Mouse (Mus musculus) lung, embryonic 14.5 days (tissue): ENCODE data around the gene Kdelr1. TPM values are rescaled to one million over a fixed set of nuclear protein-coding genes. Genes with fewer than 3 reads are reported as not detected.
"Not testable (repeated sequence)": the region's sequence is repeated elsewhere in the genome, so short reads cannot be mapped to it uniquely, and the experiment has no call there.

Experiments
- ATAC-seq: fragments of 200-750 bp; cut with Nextera tagmentation; 2 replicates; pipeline ENCODE4 v1.8.0; 2017; ENCODE audit warnings: mild to moderate bottlenecking, moderate TSS enrichment, moderate library complexity; ENCODE audit not compliant: insufficient read depth
- DNase-seq: peaks from one replicate; pipeline ENCODE4 v3.0.0-alpha.2; 2015
- H3K27ac ChIP-seq: fragments of 300-500 bp; sonication (generic); 2 replicates; pipeline ENCODE4 v1.5.1; 2014; ENCODE audit warnings: low read depth, mild to moderate bottlenecking, moderate library complexity
- H3K27me3 ChIP-seq: fragments of 300-500 bp; sonication (generic); 2 replicates; pipeline ENCODE4 v1.6.1; 2014; ENCODE audit warnings: low read length, control low read depth; ENCODE audit not compliant: insufficient read depth
- H3K36me3 ChIP-seq: fragments of 300-500 bp; sonication (generic); 2 replicates; pipeline ENCODE4 v1.6.1; 2014; ENCODE audit warnings: control low read depth; ENCODE audit not compliant: insufficient read depth
- H3K4me1 ChIP-seq: fragments of 300-500 bp; sonication (generic); 2 replicates; pipeline ENCODE4 v1.6.1; 2014; ENCODE audit warnings: antibody characterized with exemption, control low read depth; ENCODE audit not compliant: insufficient read depth
- H3K4me2 ChIP-seq: fragments of 300-500 bp; sonication (generic); 2 replicates; pipeline ENCODE4 v1.6.1; 2014; ENCODE audit warnings: mild to moderate bottlenecking
- H3K4me3 ChIP-seq: fragments of 300-500 bp; sonication (generic); 2 replicates; pipeline ENCODE4 v1.5.1; 2014; ENCODE audit warnings: low read depth, low read length
- H3K9ac ChIP-seq: fragments of 300-500 bp; sonication (generic); 2 replicates; pipeline ENCODE4 v1.6.1; 2014
- H3K9me3 ChIP-seq: fragments of 300-500 bp; sonication (generic); 2 replicates; pipeline ENCODE4 v1.6.1; 2016; ENCODE audit warnings: low read depth, low read length, control low read depth
- CTCF ChIP-seq: IDR thresholded peaks from 2 replicates; pipeline ENCODE4 v1.5.1; 2016; ENCODE audit warnings: antibody characterized with exemption, low read depth
- WGBS: fragments of 180-500 bp; shearing (Covaris S2); extraction: QIAGEN DNeasy Blood & Tissue Kit; methylation state at CpG from one replicate; pipeline ENCODE4 v1.1.7; 2014; 5-methylcytosine and 5-hydroxymethylcytosine counted together
- polyA plus RNA-seq: library from polyadenylated mRNA; unstranded; fragments of >200 nt; fragmentation: Nextera tagmentation; extraction: Ambion mirVana; gene quantifications from 2 replicates; pipeline ENCODE4 v1.2.1, GENCODE M21; 2014

The Kdelr1 gene
- polyA plus RNA-seq, 1 experiment from 2014 or later, result 108 TPM

DNA sequence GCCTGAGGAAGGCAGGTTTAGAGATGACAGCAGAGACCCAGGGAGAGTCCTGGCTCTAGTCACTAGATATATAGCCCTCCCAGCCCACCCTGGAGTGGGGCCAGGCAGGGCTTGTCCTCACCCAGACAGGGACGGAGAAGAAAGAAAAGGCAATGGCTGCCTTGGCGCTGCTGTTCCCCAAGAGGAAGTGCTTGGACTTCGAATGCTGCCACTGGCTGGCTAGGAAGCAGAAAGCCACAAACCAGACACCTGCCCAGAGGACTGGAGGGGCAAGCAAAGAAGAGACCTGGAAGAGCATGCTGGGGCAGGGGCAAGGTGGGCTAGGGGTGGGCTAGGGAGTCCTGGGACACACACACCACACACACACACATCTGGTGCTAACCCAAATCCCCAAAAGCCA lies 14.7 kb downstream of the Kdelr1 start:
- Histone ChIP-seq H3K4me1 (no peaks in the 10 kb centered on the region), H3K4me3 (no peak overlapping the region), H3K27ac (no peak overlapping the region), H3K27me3 (no peaks in the 10 kb centered on the region), H3K9ac (peak overlapping the region; percentile 31; the same call in 1 of the 2 replicates), H3K9me3 (no peaks in the 10 kb centered on the region), H3K4me2 (no peak overlapping the region), H3K36me3 (peaks cover 40% of the 10 kb centered on the region)
- WGBS, result 69% methylated on average over 3 of the region's 3 CpGs
- ATAC-seq (0 out of 2 replicates have a peak, but pooled peaks have one; percentile 20), DNase-seq (no peak)
- TF ChIP-seq CTCF, result no peak

DNA sequence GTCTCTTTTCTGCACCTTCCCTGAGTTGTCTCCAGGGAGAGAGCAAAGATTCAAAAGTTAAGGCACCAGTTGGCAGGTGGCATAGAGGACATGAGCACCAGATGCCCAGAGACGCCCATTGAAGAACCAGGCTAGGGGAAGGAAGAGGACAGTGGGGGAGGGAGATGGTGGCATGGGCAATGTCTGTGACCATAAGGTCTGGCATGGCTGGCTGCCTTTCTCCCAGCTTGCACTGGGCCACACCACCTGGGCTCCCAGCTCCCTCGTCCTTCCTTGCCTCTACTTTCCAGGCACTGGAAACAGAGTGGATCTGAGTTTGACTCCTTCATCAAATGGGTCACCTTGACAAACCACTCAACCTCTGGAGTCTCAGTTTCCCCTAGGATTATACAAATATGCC lies 20.1 kb downstream of the Kdelr1 start:
- WGBS, result 77% methylated on average over 2 of the region's 2 CpGs
- no peak for TF ChIP-seq CTCF
- no peak for DNase-seq

DNA sequence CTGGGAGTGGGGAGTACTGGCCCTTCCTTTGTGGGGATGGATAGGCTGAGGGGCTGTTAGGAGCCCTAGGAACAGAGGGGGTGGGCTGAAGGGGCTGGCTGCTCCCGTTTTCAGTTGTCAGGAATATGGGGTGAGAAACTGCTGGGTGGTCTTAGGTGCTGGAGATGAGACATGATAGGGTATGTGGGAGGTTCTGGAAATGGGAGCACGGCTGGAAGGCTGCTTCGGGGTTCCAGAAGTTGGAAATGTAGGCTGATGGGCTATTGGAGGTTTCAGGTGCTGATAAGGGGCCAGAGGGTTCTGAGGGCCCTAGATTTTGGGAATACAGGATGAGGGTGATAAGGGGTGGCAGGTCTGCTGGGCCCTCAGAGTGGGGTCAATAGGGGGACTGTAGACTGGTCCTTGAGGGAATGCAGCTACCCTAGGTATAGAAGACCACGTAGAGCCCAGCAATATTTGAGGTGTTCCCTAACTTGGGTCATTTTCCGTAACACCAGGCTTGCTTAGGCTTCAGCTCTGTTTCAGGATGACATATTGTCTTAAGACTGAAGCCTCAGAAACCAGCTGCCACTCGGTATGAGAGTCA lies 23.5 kb downstream of the Kdelr1 start:
- peak overlapping the region; percentile 52; the same call in 1 of the 2 replicates for H3K27ac ChIP-seq
- H3K4me3 ChIP-seq, result peak overlapping the region; percentile 49
- H3K27me3 ChIP-seq, result no peaks in the 10 kb centered on the region
- peak overlapping the region; percentile 96 for H3K4me2 ChIP-seq
- DNase-seq, result no peak
- H3K9me3 ChIP-seq, result no peaks in the 10 kb centered on the region
- WGBS, result 61% methylated on average over 6 of the region's 6 CpGs
- 0 out of 2 replicates have a peak, but pooled peaks cover 6% of the 10 kb centered on the region for H3K4me1 ChIP-seq
- H3K36me3 ChIP-seq, result no peaks in the 10 kb centered on the region
- no peak for TF ChIP-seq CTCF
- H3K9ac ChIP-seq, result no peak overlapping the region
- 0 out of 2 replicates have a peak, but pooled peaks have one; percentile 29 for ATAC-seq

More for the DNA sequence above, 20.1 kb downstream of the Kdelr1 start:
- no peaks in the 10 kb centered on the region for H3K9me3 ChIP-seq
- H3K4me3 ChIP-seq, result no peak overlapping the region
- no peak overlapping the region for H3K4me2 ChIP-seq
- no peak overlapping the region for H3K9ac ChIP-seq
- ATAC-seq, result no peak
- no peaks in the 10 kb centered on the region for H3K27me3 ChIP-seq
- H3K4me1 ChIP-seq, result 0 out of 2 replicates have a peak, but pooled peaks cover 2% of the 10 kb centered on the region
- no peaks in the 10 kb centered on the region for H3K36me3 ChIP-seq
- H3K27ac ChIP-seq, result no peak overlapping the region

DNA sequence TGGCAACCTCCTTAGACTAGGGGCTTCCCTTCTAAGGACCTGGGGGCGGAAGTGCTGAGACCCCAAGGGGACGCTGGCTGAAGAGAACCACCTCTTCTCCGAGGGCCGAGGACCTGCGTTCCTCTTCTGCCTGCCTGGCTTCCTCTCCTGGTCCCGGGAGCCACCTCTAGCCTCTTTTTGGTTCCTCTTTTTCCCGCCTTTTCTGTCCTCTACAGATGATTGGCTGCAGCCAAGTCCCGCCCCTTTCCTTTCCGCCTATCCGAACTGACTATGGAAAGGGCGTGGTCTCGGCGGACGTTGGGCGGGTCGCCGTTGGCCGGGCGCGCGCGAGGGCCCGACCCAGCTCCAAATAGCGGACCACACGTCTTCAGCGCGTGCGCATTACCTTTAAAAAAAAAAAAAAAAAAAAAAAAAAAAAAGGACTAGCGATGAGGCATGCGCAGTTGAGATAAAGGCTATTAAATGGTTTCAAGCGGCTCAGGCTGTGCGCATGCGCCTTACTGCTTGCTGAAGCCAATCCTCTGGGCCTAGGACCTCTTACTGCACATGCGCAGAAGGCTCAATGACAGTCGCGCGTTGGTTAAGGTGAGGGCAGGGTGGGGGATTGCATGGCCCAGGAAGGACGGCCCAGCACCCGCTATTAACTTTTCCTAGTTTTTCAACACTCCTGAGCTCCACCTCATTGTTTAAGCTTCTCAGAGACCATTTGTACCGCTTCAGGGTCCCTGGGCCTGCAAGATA lies 24.1 kb downstream of the Kdelr1 start, which contains the start of the genes Syngr4 and Tmem143:
TSS of gene Syngr4 (minus strand) at position 198 of the 741 bp plus-strand sequence.
TSS of gene Tmem143 (plus strand) at position 425 of the 741 bp plus-strand sequence.
- under 1% methylated on average over 40 of the region's 40 CpGs for WGBS
- no peaks in the 10 kb centered on the region for H3K27me3 ChIP-seq
- H3K27ac ChIP-seq, result peak within 1 kb of the TSS; percentile 81
- no peak for TF ChIP-seq CTCF
- ATAC-seq (peak; percentile 87), DNase-seq (peak; percentile 100)
- peak within 1 kb of the TSS; percentile 69 for H3K9ac ChIP-seq
- H3K4me1 ChIP-seq, result 0 out of 2 replicates have a peak, but pooled peaks cover 6% of the 10 kb centered on the region
- no peaks in the 10 kb centered on the region for H3K9me3 ChIP-seq
- H3K4me2 ChIP-seq, result peak within 1 kb of the TSS; percentile 96
- H3K4me3 ChIP-seq, result peak within 1 kb of the TSS; percentile 49
- no peaks in the 10 kb centered on the region for H3K36me3 ChIP-seq

DNA sequence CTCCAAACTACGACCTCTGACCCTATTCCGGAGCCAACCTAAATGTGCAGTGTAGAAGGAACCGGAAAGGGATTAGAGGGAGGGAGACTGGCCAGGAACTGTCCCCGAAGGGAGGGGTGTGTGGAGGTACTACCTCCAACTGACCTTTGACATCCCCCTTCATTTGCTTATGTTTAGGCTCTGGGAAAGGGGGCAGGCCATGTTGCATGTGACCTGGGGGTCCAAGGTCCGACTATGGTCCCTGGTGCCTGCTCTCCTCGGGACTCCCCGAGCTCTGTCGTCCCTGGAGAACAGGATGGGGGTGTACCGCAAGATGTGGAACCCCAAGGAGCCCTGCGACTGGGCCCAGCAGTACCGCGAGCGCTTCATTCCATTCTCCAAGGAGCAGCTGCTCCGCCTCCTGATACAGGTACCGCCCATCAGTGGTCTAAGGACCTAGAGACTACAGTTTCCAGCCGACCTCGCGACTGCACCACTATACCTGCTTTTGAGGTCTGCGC lies 24.7 kb downstream of the Kdelr1 start:
- peak overlapping the region; percentile 49 for H3K4me3 ChIP-seq
- H3K4me1 ChIP-seq, result 0 out of 2 replicates have a peak, but pooled peaks cover 6% of the 10 kb centered on the region
- H3K4me2 ChIP-seq, result peak overlapping the region; percentile 96
- no peaks in the 10 kb centered on the region for H3K27me3 ChIP-seq
- DNase-seq (peak; percentile 77), ATAC-seq (peak; percentile 69)
- H3K36me3 ChIP-seq, result no peaks in the 10 kb centered on the region
- no peaks in the 10 kb centered on the region for H3K9me3 ChIP-seq
- 3% methylated on average over 19 of the region's 19 CpGs for WGBS
- 0 out of 2 replicates have a peak, but pooled peaks have one; percentile 4 for TF ChIP-seq CTCF
- peak overlapping the region; percentile 81 for H3K27ac ChIP-seq
- H3K9ac ChIP-seq, result peak overlapping the region; percentile 69

DNA sequence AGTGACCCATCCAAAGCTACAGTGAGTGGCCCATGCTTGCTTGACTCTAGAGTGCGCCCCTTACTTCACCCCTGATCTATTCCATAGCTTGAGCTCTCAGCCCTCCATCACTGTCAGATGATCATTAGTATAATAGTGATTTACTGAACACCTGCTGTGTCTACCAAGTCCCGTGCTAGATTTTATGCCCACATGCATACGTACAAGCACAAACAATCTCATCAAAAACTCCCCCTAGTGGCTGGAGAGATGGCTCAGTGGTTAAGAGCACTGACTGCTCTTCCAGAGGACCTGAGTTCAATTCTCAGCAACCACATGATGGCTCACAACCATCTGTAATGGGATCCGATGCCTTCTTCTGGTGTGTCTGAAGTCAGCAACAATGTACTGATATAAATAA lies 25.6 kb downstream of the Kdelr1 start:
- not testable (repeated sequence) for H3K27me3 ChIP-seq, ATAC-seq, H3K9ac ChIP-seq, H3K4me1 ChIP-seq, H3K36me3 ChIP-seq, H3K9me3 ChIP-seq
- Histone ChIP-seq H3K4me2 (peak overlapping the region; percentile 96), H3K27ac (0 out of 2 replicates have a peak overlapping the region, but pooled peaks have one; percentile 81), H3K4me3 (peak overlapping the region; percentile 49; the same call in 1 of the 2 replicates)
- WGBS, result 63% methylated on average over 4 of the region's 4 CpGs
- TF ChIP-seq CTCF, result peak; percentile 55
- DNase-seq, result peak; percentile 70
